Mouse (Mus musculus) liver, embryonic 13.5 days (tissue): Measurements from ENCODE around the gene Slc51a. TPM values are rescaled to one million over a fixed set of nuclear protein-coding genes. Genes with fewer than 3 reads are reported as not detected.

Experiments used
- ATAC-seq: fragments of 200-750 bp; cut with Nextera tagmentation; 2 replicates; pipeline ENCODE4 v1.8.0; 2017; ENCODE audit warnings: low read depth, mild to moderate bottlenecking, moderate number of reproducible peaks, moderate library complexity
- DNase-seq: peaks from one replicate; pipeline ENCODE4 v3.0.0; 2022
- H3K27ac ChIP-seq: fragments of 300-500 bp; sonication (generic); 2 replicates; pipeline ENCODE4 v1.5.1; 2015; ENCODE audit warnings: moderate library complexity, mild to moderate bottlenecking, inconsistent platforms
- H3K27me3 ChIP-seq: fragments of 300-500 bp; sonication (generic); 2 replicates; pipeline ENCODE4 v1.6.1; 2015; ENCODE audit warnings: mild to moderate bottlenecking, inconsistent platforms
- H3K36me3 ChIP-seq: fragments of 300-500 bp; sonication (generic); 2 replicates; pipeline ENCODE4 v1.6.1; 2015; ENCODE audit warnings: mild to moderate bottlenecking, inconsistent platforms
- H3K4me1 ChIP-seq: fragments of 300-500 bp; sonication (generic); replicated peaks from 2 replicates; pipeline ENCODE4 v1.6.1; 2015; ENCODE audit warnings: inconsistent platforms
- H3K4me2 ChIP-seq: fragments of 300-500 bp; sonication (generic); 2 replicates; pipeline ENCODE4 v1.6.1; 2015; ENCODE audit warnings: inconsistent platforms, mild to moderate bottlenecking, moderate library complexity
- H3K4me3 ChIP-seq: fragments of 300-500 bp; sonication (generic); replicated peaks from 2 replicates; pipeline ENCODE4 v1.5.1; 2015; ENCODE audit warnings: mild to moderate bottlenecking, inconsistent platforms
- H3K9ac ChIP-seq: fragments of 300-500 bp; sonication (generic); 2 replicates; pipeline ENCODE4 v1.6.1; 2015; ENCODE audit warnings: mild to moderate bottlenecking, inconsistent platforms
- H3K9me3 ChIP-seq: fragments of 300-500 bp; sonication (generic); replicated peaks from 2 replicates; pipeline ENCODE4 v1.6.1; 2016; ENCODE audit warnings: inconsistent platforms
- WGBS: fragments of 180-500 bp; shearing (Covaris S2); methylation state at CpG from one replicate; pipeline ENCODE4 v1.1.7; 2015; ENCODE audit not compliant: insufficient replicate concordance; 5-methylcytosine and 5-hydroxymethylcytosine counted together
- polyA plus RNA-seq: library from polyadenylated mRNA; unstranded; fragments of >200 nt; fragmentation: Nextera tagmentation; extraction: Ambion mirVana; gene quantifications from 2 replicates; pipeline ENCODE4 v1.2.1, GENCODE M21; 2015

Gene Slc51a
- polyA plus RNA-seq, 1 experiment from 2014 or later: 0.65 TPM

- Histone ChIP-seq H3K27me3 (no peaks in the 10 kb centered on the region), H3K27ac (no peak overlapping the region), H3K4me2 (no peak overlapping the region), H3K36me3 (peaks cover 72% of the 10 kb centered on the region), H3K4me3 (no peak overlapping the region), H3K9me3 (no peaks in the 10 kb centered on the region), H3K9ac (no peak overlapping the region), H3K4me1 (peaks cover 13% of the 10 kb centered on the region)
- WGBS: 24% methylated on average over 2 of the region's 2 CpGs
- DNase-seq: no peak
- peak; percentile 67 for ATAC-seq
Observed at GRCm38 (mm10) chr16:32463426-32463825, 24.3 kb downstream of the Slc51a start.

DNA sequence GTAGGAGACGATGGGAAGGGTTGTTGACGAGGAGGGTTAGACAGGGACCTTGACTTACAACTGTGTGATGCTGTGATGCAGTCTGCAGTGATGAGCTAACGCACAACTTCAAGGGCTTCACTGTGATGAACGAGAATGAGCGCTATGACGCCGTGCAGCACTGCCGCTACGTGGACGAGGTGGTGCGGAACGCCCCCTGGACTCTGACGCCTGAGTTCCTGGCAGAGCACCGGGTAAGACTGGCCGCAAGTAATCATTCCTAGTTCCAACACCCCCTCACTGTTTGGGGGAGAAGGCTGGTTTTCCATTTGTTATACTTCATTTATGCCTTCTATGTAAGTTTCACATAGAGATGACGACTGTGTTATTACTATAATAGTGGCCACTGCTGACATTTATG is 24.7 kb downstream of the Slc51a start:
- H3K27me3 ChIP-seq: no peaks in the 10 kb centered on the region
- DNase-seq (no peak), ATAC-seq (no peak)
- H3K36me3 ChIP-seq: peaks cover 71% of the 10 kb centered on the region
- no peak overlapping the region for H3K9ac ChIP-seq
- no peak overlapping the region for H3K4me2 ChIP-seq
- H3K9me3 ChIP-seq: no peaks in the 10 kb centered on the region
- H3K27ac ChIP-seq: no peak overlapping the region
- H3K4me1 ChIP-seq: peaks cover 11% of the 10 kb centered on the region
- 90% methylated on average over 16 of the region's 16 CpGs for WGBS
- no peak overlapping the region for H3K4me3 ChIP-seq

DNA sequence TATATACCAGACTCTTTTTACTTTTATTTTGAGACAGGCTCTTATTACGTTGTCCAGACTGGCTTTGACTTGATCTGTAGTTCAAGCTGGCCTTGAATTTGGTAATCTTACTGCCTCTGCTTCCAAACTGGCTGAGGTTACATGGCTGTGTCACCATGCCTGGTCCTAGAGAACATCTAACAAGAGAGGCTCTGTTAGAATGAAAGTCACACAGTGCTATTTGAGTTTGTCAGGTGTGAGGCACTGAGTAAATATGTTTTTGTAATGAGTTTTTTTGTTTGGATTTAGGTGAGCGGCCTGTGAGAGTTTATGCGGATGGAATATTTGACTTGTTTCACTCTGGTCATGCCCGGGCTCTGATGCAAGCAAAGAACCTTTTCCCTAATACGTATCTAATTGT is 26.0 kb downstream of the Slc51a start:
- no peak overlapping the region for H3K4me2 ChIP-seq
- H3K4me1 ChIP-seq: peaks cover 21% of the 10 kb centered on the region
- WGBS: 93% methylated on average over 5 of the region's 5 CpGs
- no peaks in the 10 kb centered on the region for H3K27me3 ChIP-seq
- no peak for ATAC-seq
- peaks cover 64% of the 10 kb centered on the region for H3K36me3 ChIP-seq
- H3K9ac ChIP-seq: no peak overlapping the region
- no peak overlapping the region for H3K27ac ChIP-seq
- no peak for DNase-seq
- no peaks in the 10 kb centered on the region for H3K9me3 ChIP-seq
- no peak overlapping the region for H3K4me3 ChIP-seq

DNA sequence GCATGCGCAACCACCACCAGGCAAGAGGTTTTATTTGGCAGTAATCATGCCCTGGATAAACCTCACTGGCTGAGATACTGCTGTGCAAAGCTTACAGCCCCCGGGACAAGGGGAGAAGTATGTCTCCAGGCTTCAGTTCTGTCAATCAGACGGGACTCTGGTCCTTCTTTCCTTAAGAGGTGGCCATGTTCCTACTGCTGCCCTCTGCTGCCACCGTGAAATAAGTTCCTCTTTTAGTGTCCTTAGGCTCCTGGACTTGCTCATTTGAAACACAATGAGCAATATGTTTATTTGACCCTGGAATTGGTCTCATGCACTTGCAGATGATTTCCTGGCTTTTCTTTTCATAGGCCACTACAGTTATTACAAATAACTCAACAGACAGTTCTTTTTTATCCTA is 27.2 kb downstream of the Slc51a start:
- Histone ChIP-seq H3K4me3 (no peak overlapping the region), H3K36me3 (peaks cover 63% of the 10 kb centered on the region), H3K27me3 (no peaks in the 10 kb centered on the region), H3K9ac (no peak overlapping the region), H3K27ac (no peak overlapping the region), H3K4me1 (peaks cover 32% of the 10 kb centered on the region), H3K4me2 (no peak overlapping the region), H3K9me3 (no peaks in the 10 kb centered on the region)
- no peak for DNase-seq
- ATAC-seq: no peak
- whole genome bisulfite sequencing: 48% methylated on average over 4 of the region's 4 CpGs

GRCm38 (mm10) chr16:32457589-32458386 is 29.9 kb downstream of the Slc51a start:
- Histone ChIP-seq H3K4me3 (no peak overlapping the region), H3K4me1 (peaks cover 36% of the 10 kb centered on the region), H3K4me2 (no peak overlapping the region), H3K9me3 (no peaks in the 10 kb centered on the region), H3K27me3 (no peaks in the 10 kb centered on the region), H3K27ac (peak overlapping the region; percentile 48; the same call in 1 of the 2 replicates), H3K36me3 (peaks cover 62% of the 10 kb centered on the region), H3K9ac (no peak overlapping the region)
- DNase-seq (peak; percentile 65), ATAC-seq (peak; percentile 62)
- WGBS: 53% methylated on average over 10 of the region's 10 CpGs

- Histone ChIP-seq H3K9ac (no peak overlapping the region), H3K4me3 (no peak overlapping the region), H3K27ac (peak overlapping the region; percentile 51), H3K27me3 (no peaks in the 10 kb centered on the region), H3K36me3 (peaks cover 64% of the 10 kb centered on the region), H3K4me1 (peaks cover 45% of the 10 kb centered on the region), H3K4me2 (no peak overlapping the region), H3K9me3 (no peaks in the 10 kb centered on the region)
- WGBS: 63% methylated on average over 1 of the region's 1 CpGs
- DNase-seq (no peak), ATAC-seq (no peak)
Observed at GRCm38 (mm10) chr16:32456761-32457160, 30.9 kb downstream of the Slc51a start.

GRCm38 (mm10) chr16:32456086-32456485 is 31.6 kb downstream of the Slc51a start:
- H3K27ac ChIP-seq: peak overlapping the region; percentile 36; the same call in 1 of the 2 replicates

GRCm38 (mm10) chr16:32454646-32455045 is 33.0 kb downstream of the Slc51a start:
- Histone ChIP-seq H3K9ac (no peak overlapping the region), H3K9me3 (no peaks in the 10 kb centered on the region), H3K36me3 (peaks cover 62% of the 10 kb centered on the region), H3K4me2 (no peak overlapping the region), H3K4me1 (peaks cover 66% of the 10 kb centered on the region), H3K27me3 (no peaks in the 10 kb centered on the region), H3K27ac (no peak overlapping the region), H3K4me3 (no peak overlapping the region)
- DNase-seq: no peak
- 92% methylated on average over 5 of the region's 5 CpGs for WGBS
- ATAC-seq: no peak

More at GRCm38 (mm10) chr16:32456086-32456485, 31.6 kb downstream of the Slc51a start:
- DNase-seq: peak; percentile 25
- Histone ChIP-seq H3K4me1 (peaks cover 52% of the 10 kb centered on the region), H3K36me3 (peaks cover 64% of the 10 kb centered on the region), H3K27me3 (no peaks in the 10 kb centered on the region), H3K4me2 (no peak overlapping the region), H3K9ac (no peak overlapping the region), H3K9me3 (no peaks in the 10 kb centered on the region), H3K4me3 (no peak overlapping the region)
- peak; percentile 79 for ATAC-seq

GRCm38 (mm10) chr16:32453102-32453501 is 34.6 kb downstream of the Slc51a start:
- Histone ChIP-seq H3K4me3 (no peak overlapping the region), H3K27ac (peak overlapping the region; percentile 56), H3K9ac (no peak overlapping the region), H3K9me3 (no peaks in the 10 kb centered on the region), H3K36me3 (peaks cover 49% of the 10 kb centered on the region), H3K27me3 (no peaks in the 10 kb centered on the region), H3K4me1 (peaks cover 79% of the 10 kb centered on the region), H3K4me2 (no peak overlapping the region)
- WGBS: 82% methylated on average over 8 of the region's 8 CpGs
- no peak for DNase-seq
- no peak for ATAC-seq

GRCm38 (mm10) chr16:32450133-32450532 is 37.5 kb downstream of the Slc51a start:
- WGBS: 75% methylated on average over 2 of the region's 2 CpGs
- H3K27ac ChIP-seq: peak overlapping the region; percentile 95
- H3K4me1 ChIP-seq: peaks cover 83% of the 10 kb centered on the region
- no peaks in the 10 kb centered on the region for H3K9me3 ChIP-seq
- peak overlapping the region; percentile 71 for H3K4me2 ChIP-seq
- DNase-seq (no peak), ATAC-seq (peak; percentile 49)
- H3K27me3 ChIP-seq: no peaks in the 10 kb centered on the region
- H3K36me3 ChIP-seq: peaks cover 32% of the 10 kb centered on the region
- peak overlapping the region; percentile 71 for H3K9ac ChIP-seq
- H3K4me3 ChIP-seq: peak overlapping the region; percentile 37

GRCm38 (mm10) chr16:32449665-32450064 is 38.0 kb downstream of the Slc51a start:
- Histone ChIP-seq H3K4me3 (peak overlapping the region; percentile 37), H3K4me2 (peak overlapping the region; percentile 71), H3K9ac (peak overlapping the region; percentile 71)

More at GRCm38 (mm10) chr16:32449665-32450064, 38.0 kb downstream of the Slc51a start:
- H3K9me3 ChIP-seq: no peaks in the 10 kb centered on the region
- peak; percentile 98 for ATAC-seq
- peak overlapping the region; percentile 95 for H3K27ac ChIP-seq
- H3K27me3 ChIP-seq: no peaks in the 10 kb centered on the region
- H3K4me1 ChIP-seq: peaks cover 83% of the 10 kb centered on the region
- peaks cover 28% of the 10 kb centered on the region for H3K36me3 ChIP-seq
- peak; percentile 58 for DNase-seq
- 23% methylated on average over 3 of the region's 3 CpGs for WGBS
